Mouse (Mus musculus): ENCODE data around the gene 4930550C14Rik.

DNA sequence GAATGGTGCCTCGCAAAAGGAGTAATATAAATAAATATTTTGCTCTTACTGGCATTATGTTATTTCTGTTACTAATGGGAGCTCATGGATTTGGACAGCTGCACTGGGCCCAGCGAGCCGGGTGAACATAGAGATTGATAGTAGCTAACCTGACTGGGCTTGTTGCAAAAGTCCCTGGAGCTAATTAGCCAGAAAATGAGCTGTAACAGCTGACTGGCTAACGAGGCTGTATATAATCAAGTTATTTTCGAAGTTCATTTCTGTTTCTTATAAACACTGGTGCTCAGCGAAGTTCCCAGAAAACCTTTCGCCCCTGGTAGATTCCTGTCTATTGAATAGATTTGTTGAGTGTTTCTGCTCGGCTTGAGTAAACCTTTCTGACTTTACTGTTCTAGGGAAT lies 866 bp downstream of the 4930550C14Rik start:
- no peak for TF ChIP-seq CTCF (IDR thresholded peaks at IDR 0.05; ENCODE audit: low read depth, low read length)
- TF ChIP-seq POLR2A (IDR thresholded peaks at IDR 0.05; ENCODE audit: borderline replicate concordance, low read depth, low read length): no peak

Measured in bone marrow macrophage, adult 2 months (primary cell).